Mouse (Mus musculus) T-cell, adult 2 months (primary cell): ENCODE results near the gene Zdhhc18.

ENCODE experiments used
- DNase-seq: peaks from one replicate; pipeline ENCODE4 v3.0.0; 2022; ENCODE audit warnings: low spot score

Zdhhc18 gene

GRCm38 (mm10) chr4:133649989-133650699 lies at the start of gene Zdhhc18:
TSS of gene Zdhhc18 (minus strand) at chr4:133650154.
- DNase-seq: peak; percentile 84

GRCm38 (mm10) chr4:133695363-133695762 lies 45.4 kb upstream of the Zdhhc18 start:
- no peak for DNase-seq

GRCm38 (mm10) chr4:133690252-133690651 lies 40.3 kb upstream of the Zdhhc18 start:
- no peak for DNase-seq

- no peak for DNase-seq
These were observed 38.6 kb upstream of the Zdhhc18 start for GRCm38 (mm10) chr4:133688417-133689067.

- no peak for DNase-seq
These were observed 37.2 kb upstream of the Zdhhc18 start for GRCm38 (mm10) chr4:133687126-133687525.

GRCm38 (mm10) chr4:133686512-133686911 lies 36.6 kb upstream of the Zdhhc18 start:
- DNase-seq: no peak

GRCm38 (mm10) chr4:133680206-133680786 lies 30.3 kb upstream of the Zdhhc18 start:
- DNase-seq: no peak

GRCm38 (mm10) chr4:133679629-133680028 lies 29.7 kb upstream of the Zdhhc18 start:
- DNase-seq: no peak

GRCm38 (mm10) chr4:133677266-133677665 lies 27.3 kb upstream of the Zdhhc18 start:
- DNase-seq: peak; percentile 47

GRCm38 (mm10) chr4:133676189-133676588 lies 26.2 kb upstream of the Zdhhc18 start:
- no peak for DNase-seq

- no peak for DNase-seq
These were observed 25.7 kb upstream of the Zdhhc18 start for GRCm38 (mm10) chr4:133675594-133676016.

- no peak for DNase-seq
These were observed 24.4 kb upstream of the Zdhhc18 start for GRCm38 (mm10) chr4:133674331-133674695.

- DNase-seq: no peak
These were observed 23.8 kb upstream of the Zdhhc18 start for GRCm38 (mm10) chr4:133673666-133674330.

GRCm38 (mm10) chr4:133672845-133673647 lies 23.1 kb upstream of the Zdhhc18 start:
- DNase-seq: peak; percentile 52

- DNase-seq: peak; percentile 91
These were observed 22.2 kb upstream of the Zdhhc18 start, which contains the start of gene Pigv for GRCm38 (mm10) chr4:133671881-133672844. TSS of gene Pigv (minus strand) at chr4:133672647.

- peak; percentile 60 for DNase-seq
These were observed 21.4 kb upstream of the Zdhhc18 start for GRCm38 (mm10) chr4:133671184-133671880.

GRCm38 (mm10) chr4:133669652-133670210 lies 19.8 kb upstream of the Zdhhc18 start:
- DNase-seq: no peak

GRCm38 (mm10) chr4:133668537-133668936 lies 18.6 kb upstream of the Zdhhc18 start:
- DNase-seq: no peak

GRCm38 (mm10) chr4:133666199-133666598 lies 16.2 kb upstream of the Zdhhc18 start:
- peak; percentile 77 for DNase-seq

GRCm38 (mm10) chr4:133665118-133665517 lies 15.2 kb upstream of the Zdhhc18 start:
- DNase-seq: no peak
